Mouse (Mus musculus) leukemia stem cell, adult 10-12 weeks (primary cell): ENCODE results near the gene Trpv2. TPM values are rescaled to one million over a fixed set of nuclear protein-coding genes. Genes with fewer than 3 reads are reported as not detected.

Experiments used
- polyA plus RNA-seq: library from polyadenylated mRNA; stranded (reverse); fragments of >175 nt; gene quantifications from 2 replicates; pipeline ENCODE4 v1.2.3, GENCODE M21; 2012; ENCODE audit warnings: low replicate concordance

Gene Trpv2
- 6.1 and 22.7 TPM in 2 replicates for polyA plus RNA-seq

GRCm38 (mm10) chr11:62573959-62574702, at the start of gene Trpv2:
Trpv2 (plus strand) TSS chr11:62574486.

GRCm38 (mm10) chr11:62539089-62539890, 35.0 kb upstream of the Trpv2 start, which contains the start of gene Cenpv:
Cenpv (minus strand) TSS chr11:62539261.

GRCm38 (mm10) chr11:62550727-62551225, 23.5 kb upstream of the Trpv2 start, which contains the start of gene Ubb:
Ubb (plus strand) TSS chr11:62551171.

GRCm38 (mm10) chr11:62647661-62648590, 73.6 kb downstream of the Trpv2 start, which contains the start of gene Lrrc75a:
Lrrc75a (minus strand) TSS chr11:62648523.

GRCm38 (mm10) chr11:62648591-62649391, 74.5 kb downstream of the Trpv2 start, which contains the start of gene Mmgt2:
Mmgt2 (plus strand) TSS chr11:62648664.

Other genes starting within 250 kb of the Trpv2 start
- 3.6 and 3.7 TPM in 2 replicates for gene Pigl, start 116.0 kb upstream of the Trpv2 start, polyA plus RNA-seq
- gene Ncor1, start 115.9 kb upstream of the Trpv2 start, polyA plus RNA-seq, result 87.9 and 123 TPM in 2 replicates
- gene Cenpv, start 35.2 kb upstream of the Trpv2 start, polyA plus RNA-seq, result 58.3 and 104 TPM in 2 replicates
- 219 and 717 TPM in 2 replicates for gene Ubb, start 23.3 kb upstream of the Trpv2 start, polyA plus RNA-seq
- 2.3 and 3.3 TPM in 2 replicates for gene Lrrc75a, start 74.0 kb downstream of the Trpv2 start, polyA plus RNA-seq
- 15.9 and 16.1 TPM in 2 replicates for gene Mmgt2, start 74.2 kb downstream of the Trpv2 start, polyA plus RNA-seq
- gene Zfp287, start 157.4 kb downstream of the Trpv2 start, polyA plus RNA-seq, result 0.39 and 0.41 TPM in 2 replicates
- gene Gm10428, start 178.6 kb downstream of the Trpv2 start, polyA plus RNA-seq, result not detected in 2 replicates
- not detected in 2 replicates for gene Zfp286, start 215.0 kb downstream of the Trpv2 start, polyA plus RNA-seq
- 0.92 and 1.1 TPM in 2 replicates for gene Trim16, start 245.7 kb downstream of the Trpv2 start, polyA plus RNA-seq